Mouse (Mus musculus) midbrain, embryonic 14.5 days (tissue): Measurements from ENCODE around the gene Hsp90ab1. TPM values are rescaled to one million over a fixed set of nuclear protein-coding genes. Genes with fewer than 3 reads are reported as not detected.

Experiments used
- ATAC-seq: fragments of 200-750 bp; cut with Nextera tagmentation; 2 replicates; pipeline ENCODE4 v1.8.0; 2017; ENCODE audit warnings: moderate number of reproducible peaks, moderate library complexity; ENCODE audit not compliant: low FRiP score, low TSS enrichment
- DNase-seq: peaks from one replicate; pipeline ENCODE4 v3.0.0-alpha.2; 2015
- H3K27ac ChIP-seq: fragments of 300-500 bp; sonication (generic); replicated peaks from 2 replicates; pipeline ENCODE4 v1.5.1; 2014; ENCODE audit warnings: mild to moderate bottlenecking, low read depth, low read length, moderate library complexity
- H3K27me3 ChIP-seq: fragments of 300-500 bp; sonication (generic); 2 replicates; pipeline ENCODE4 v1.6.1; 2014; ENCODE audit warnings: low read length, control low read depth, mixed read lengths; ENCODE audit not compliant: control insufficient read depth, insufficient read depth
- H3K36me3 ChIP-seq: fragments of 300-500 bp; sonication (generic); 2 replicates; pipeline ENCODE4 v1.6.1; 2014; ENCODE audit warnings: low read length, control low read depth; ENCODE audit not compliant: control insufficient read depth, insufficient read depth
- H3K4me1 ChIP-seq: fragments of 300-500 bp; sonication (generic); 2 replicates; pipeline ENCODE4 v1.6.1; 2014; ENCODE audit warnings: mild to moderate bottlenecking, antibody characterized with exemption, low read length, control low read depth; ENCODE audit not compliant: control insufficient read depth, insufficient read depth
- H3K4me2 ChIP-seq: fragments of 300-500 bp; sonication (generic); 2 replicates; pipeline ENCODE4 v1.6.1; 2014; ENCODE audit warnings: mild to moderate bottlenecking, low read length, moderate library complexity
- H3K4me3 ChIP-seq: fragments of 300-500 bp; sonication (generic); replicated peaks from 2 replicates; pipeline ENCODE4 v1.5.1; 2014; ENCODE audit warnings: low read depth, low read length
- H3K9ac ChIP-seq: fragments of 300-500 bp; sonication (generic); replicated peaks from 2 replicates; pipeline ENCODE4 v1.6.1; 2014; ENCODE audit warnings: mild to moderate bottlenecking, low read length, moderate library complexity
- H3K9me3 ChIP-seq: fragments of 300-500 bp; sonication (generic); 2 replicates; pipeline ENCODE4 v1.6.1; 2016; ENCODE audit warnings: low read length, control low read depth, mixed read lengths; ENCODE audit not compliant: control insufficient read depth
- whole genome bisulfite sequencing: fragments of 180-500 bp; shearing (Covaris S2); extraction: QIAGEN DNeasy Blood & Tissue Kit; methylation state at CpG from one replicate; pipeline ENCODE4 v1.1.7; 2014; 5-methylcytosine and 5-hydroxymethylcytosine counted together
- polyA plus RNA-seq: library from polyadenylated mRNA; unstranded; fragments of >200 nt; fragmentation: Nextera tagmentation; extraction: Ambion mirVana; gene quantifications from 2 replicates; pipeline ENCODE4 v1.2.1, GENCODE M21; 2014

Gene Hsp90ab1
- polyA plus RNA-seq, 1 experiment from 2014 or later = 1,388 TPM

DNA sequence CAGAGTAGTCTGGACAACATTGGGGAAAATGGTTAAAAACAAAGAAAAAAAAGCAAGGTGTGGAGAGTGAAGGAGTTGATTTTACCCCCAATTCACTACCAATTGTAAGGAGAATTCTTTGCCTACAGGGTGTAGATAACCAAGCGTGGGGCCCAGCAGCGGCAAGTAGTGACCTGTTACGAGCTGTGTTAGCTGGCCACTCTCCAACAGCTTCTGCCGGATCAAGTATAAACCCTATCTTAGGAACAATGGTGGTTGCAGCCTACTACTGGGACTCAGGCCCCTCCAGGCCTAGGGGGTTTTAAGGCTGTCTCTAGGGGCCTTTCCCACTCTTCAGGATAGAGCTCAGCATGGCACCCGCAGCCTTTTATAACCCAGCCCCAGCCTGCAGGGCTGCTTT is 5.2 kb upstream of the Hsp90ab1 start:
- H3K27me3 ChIP-seq = no peaks in the 10 kb centered on the region
- ATAC-seq (no peak), DNase-seq (no peak)
- no peaks in the 10 kb centered on the region for H3K36me3 ChIP-seq
- no peaks in the 10 kb centered on the region for H3K9me3 ChIP-seq
- no peak overlapping the region for H3K27ac ChIP-seq
- WGBS = 61% methylated on average over 5 of the region's 5 CpGs
- no peak overlapping the region for H3K4me3 ChIP-seq
- H3K9ac ChIP-seq = no peak overlapping the region
- H3K4me1 ChIP-seq = peaks cover 8% of the 10 kb centered on the region; the same call in 1 of the 2 replicates
- H3K4me2 ChIP-seq = no peak overlapping the region

DNA sequence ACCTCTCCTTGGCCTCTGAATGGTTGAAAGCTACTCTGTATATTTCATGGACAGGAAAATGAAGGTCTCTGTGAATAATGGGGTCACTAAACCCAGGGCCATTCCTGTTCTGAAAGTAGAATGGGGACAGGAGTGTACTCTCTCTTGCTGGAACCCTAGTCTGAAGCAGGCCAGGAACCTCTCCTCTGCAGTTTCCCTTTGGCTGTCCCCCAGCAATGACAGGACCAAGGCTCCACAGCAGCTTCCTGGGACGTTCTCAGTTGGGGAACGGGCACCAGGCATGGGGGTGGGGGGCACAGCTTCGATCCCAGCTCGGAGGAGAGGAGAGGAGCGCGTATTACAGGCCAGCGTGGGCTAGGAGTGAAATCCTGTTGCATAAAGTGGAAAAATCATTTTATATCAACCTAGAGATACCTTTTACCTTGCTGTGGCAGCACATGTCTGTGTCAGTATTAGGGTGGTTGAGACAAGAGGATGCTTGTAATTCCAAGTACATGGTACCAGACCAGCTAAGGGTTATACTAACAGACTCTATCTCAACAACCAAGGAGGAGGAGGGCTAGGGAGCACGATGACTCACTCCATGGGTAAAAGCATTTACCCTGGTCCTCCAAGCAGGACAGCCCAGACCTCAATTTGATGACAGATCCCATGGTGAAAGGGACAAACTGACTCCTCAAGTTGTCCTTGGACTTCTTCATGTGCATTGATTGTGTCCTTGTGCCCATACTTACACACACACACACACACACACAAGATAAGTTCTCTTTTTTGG is 2.2 kb upstream of the Hsp90ab1 start:
- no peak for DNase-seq
- H3K4me2 ChIP-seq = peak overlapping the region; percentile 90
- peak overlapping the region; percentile 98; the same call in 1 of the 2 replicates for H3K9ac ChIP-seq
- H3K36me3 ChIP-seq = peaks cover 13% of the 10 kb centered on the region
- ATAC-seq = no peak
- no peak overlapping the region for H3K4me3 ChIP-seq
- peak overlapping the region; percentile 99 for H3K27ac ChIP-seq
- no peaks in the 10 kb centered on the region for H3K9me3 ChIP-seq
- H3K27me3 ChIP-seq = no peaks in the 10 kb centered on the region
- H3K4me1 ChIP-seq = peaks cover 13% of the 10 kb centered on the region; the same call in 1 of the 2 replicates
- 92% methylated on average over 8 of the region's 8 CpGs for WGBS

- peaks cover 13% of the 10 kb centered on the region; the same call in 1 of the 2 replicates for H3K4me1 ChIP-seq
- H3K27me3 ChIP-seq = no peaks in the 10 kb centered on the region
- WGBS = 2% methylated on average over 17 of the region's 17 CpGs
- H3K4me2 ChIP-seq = peak overlapping the region; percentile 90
- H3K9ac ChIP-seq = peak overlapping the region; percentile 98
- peak overlapping the region; percentile 100 for H3K4me3 ChIP-seq
- H3K27ac ChIP-seq = peak overlapping the region; percentile 99
- H3K9me3 ChIP-seq = no peaks in the 10 kb centered on the region
- H3K36me3 ChIP-seq = peaks cover 23% of the 10 kb centered on the region
- DNase-seq (peak; percentile 80), ATAC-seq (peak; percentile 48)
Observed at GRCm38 (mm10) chr17:45574129-45574761, 1.2 kb upstream of the Hsp90ab1 start.

DNA sequence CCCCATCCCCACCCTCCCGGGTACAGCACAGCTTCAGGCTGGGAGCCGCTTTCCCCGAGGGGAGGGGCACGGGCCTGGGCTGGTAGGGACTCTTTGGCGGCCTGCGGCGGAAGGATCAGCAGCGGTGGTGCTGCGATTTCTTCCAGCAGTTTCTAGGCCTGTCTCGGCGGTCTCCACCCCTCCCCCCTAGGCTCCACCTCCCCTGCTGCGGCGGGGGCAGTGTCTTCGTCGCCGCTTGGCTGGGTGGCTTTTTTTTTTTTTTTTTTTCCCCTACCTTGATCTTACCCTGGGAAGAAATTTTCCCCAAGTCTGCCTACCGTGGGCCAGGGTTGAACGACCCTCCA is 681 bp upstream of the Hsp90ab1 start:
- peak overlapping the region; percentile 99 for H3K27ac ChIP-seq
- H3K9ac ChIP-seq = peak overlapping the region; percentile 98
- no peaks in the 10 kb centered on the region for H3K27me3 ChIP-seq
- peaks cover 13% of the 10 kb centered on the region; the same call in 1 of the 2 replicates for H3K4me1 ChIP-seq
- no peaks in the 10 kb centered on the region for H3K9me3 ChIP-seq
- ATAC-seq = peak; percentile 64
- 0% methylated on average over 18 of the region's 18 CpGs for WGBS
- H3K36me3 ChIP-seq = peaks cover 28% of the 10 kb centered on the region
- peak overlapping the region; percentile 100 for H3K4me3 ChIP-seq
- DNase-seq = peak; percentile 97
- peak overlapping the region; percentile 90 for H3K4me2 ChIP-seq

DNA sequence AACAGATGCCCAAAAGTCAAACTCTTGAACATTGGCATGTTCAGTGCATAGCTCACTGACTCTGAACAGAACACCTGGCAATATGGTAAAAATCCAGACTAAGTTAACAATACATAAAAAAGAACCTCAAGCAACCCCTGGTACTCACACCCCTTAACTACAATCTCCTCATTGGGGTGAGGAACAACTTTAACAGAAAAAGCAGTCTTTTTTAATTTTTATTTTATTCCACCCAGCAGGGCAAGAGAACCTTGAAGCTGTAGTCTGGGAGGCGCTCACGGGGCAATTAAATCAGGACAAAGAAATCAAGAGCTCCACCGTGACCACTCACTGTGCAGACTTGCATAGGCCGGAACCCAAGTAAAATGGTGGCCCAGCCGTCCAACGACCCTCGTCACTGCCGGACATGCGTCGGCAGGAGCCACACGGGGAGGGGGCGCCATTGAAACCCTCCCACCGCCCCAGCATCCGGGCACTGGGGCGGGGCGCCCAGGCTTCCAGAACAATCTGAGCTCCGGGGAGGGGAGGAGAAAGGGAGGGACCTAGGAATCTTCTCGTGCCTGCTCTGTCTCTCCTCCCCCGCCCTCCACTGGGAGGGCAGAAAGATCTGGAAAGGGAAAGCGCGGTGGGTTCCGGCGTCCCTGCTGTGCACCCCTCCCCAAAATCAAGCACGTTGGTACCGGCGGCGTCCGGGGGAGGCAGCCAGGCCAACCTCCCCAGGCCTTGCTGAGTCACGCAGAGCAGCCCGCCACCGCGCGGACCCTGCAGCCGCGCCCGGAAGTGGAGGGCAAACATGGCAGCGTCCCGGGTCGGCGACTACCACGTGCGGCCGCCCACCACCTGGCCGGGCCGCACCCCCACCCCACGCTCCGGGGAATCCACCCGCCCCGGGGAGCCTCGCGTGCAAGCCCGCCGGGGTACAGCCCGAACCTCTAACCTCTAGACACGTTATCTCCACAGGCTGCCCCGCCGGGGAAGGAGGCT is 676 bp downstream of the Hsp90ab1 start:
- under 1% methylated on average over 56 of the region's 57 CpGs for whole genome bisulfite sequencing

DNA sequence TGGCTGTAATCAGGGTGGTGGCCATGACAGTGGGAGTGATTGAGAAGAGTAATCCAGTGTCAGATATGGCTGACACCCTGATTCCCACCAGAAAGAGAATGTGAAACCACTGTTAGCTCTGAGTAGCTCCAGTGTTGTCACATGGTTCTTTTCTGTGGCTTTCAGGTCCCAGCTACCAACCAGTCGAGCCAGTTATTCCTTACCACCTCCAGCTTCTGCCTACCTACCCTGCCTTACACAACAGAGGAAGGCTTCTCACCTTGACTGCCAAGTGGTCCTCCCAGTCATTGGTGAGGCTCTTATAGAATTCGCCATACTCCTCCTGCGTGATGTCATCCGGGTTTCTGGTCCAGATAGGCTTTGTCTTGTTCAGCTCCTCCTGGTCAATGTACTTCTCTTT is 3.1 kb downstream of the Hsp90ab1 start:
- Histone ChIP-seq H3K4me1 (peaks cover 15% of the 10 kb centered on the region), H3K9me3 (no peaks in the 10 kb centered on the region), H3K27me3 (no peaks in the 10 kb centered on the region), H3K4me3 (no peak overlapping the region), H3K4me2 (no peak overlapping the region), H3K36me3 (peaks cover 59% of the 10 kb centered on the region), H3K27ac (no peak overlapping the region), H3K9ac (no peak overlapping the region)
- ATAC-seq (no peak), DNase-seq (no peak)
- 81% methylated on average over 4 of the region's 4 CpGs for WGBS

More for the DNA sequence above, 676 bp downstream of the Hsp90ab1 start:
- DNase-seq (peak; percentile 89), ATAC-seq (peak; percentile 60)
- Histone ChIP-seq H3K9me3 (no peaks in the 10 kb centered on the region), H3K4me3 (peak overlapping the region; percentile 100), H3K27ac (peak overlapping the region; percentile 99), H3K27me3 (no peaks in the 10 kb centered on the region), H3K36me3 (peaks cover 42% of the 10 kb centered on the region), H3K4me1 (peaks cover 13% of the 10 kb centered on the region; the same call in 1 of the 2 replicates), H3K4me2 (peak overlapping the region; percentile 90), H3K9ac (peak overlapping the region; percentile 98)

- H3K9ac ChIP-seq = no peak overlapping the region
- ATAC-seq (no peak), DNase-seq (no peak)
- no peak overlapping the region for H3K4me2 ChIP-seq
- WGBS = 88% methylated on average over 12 of the region's 12 CpGs
- no peak overlapping the region for H3K27ac ChIP-seq
- H3K9me3 ChIP-seq = no peaks in the 10 kb centered on the region
- peaks cover 59% of the 10 kb centered on the region for H3K36me3 ChIP-seq
- H3K4me1 ChIP-seq = peaks cover 13% of the 10 kb centered on the region
- no peaks in the 10 kb centered on the region for H3K27me3 ChIP-seq
- no peak overlapping the region for H3K4me3 ChIP-seq
Observed at GRCm38 (mm10) chr17:45568990-45569389, 4.1 kb downstream of the Hsp90ab1 start.

DNA sequence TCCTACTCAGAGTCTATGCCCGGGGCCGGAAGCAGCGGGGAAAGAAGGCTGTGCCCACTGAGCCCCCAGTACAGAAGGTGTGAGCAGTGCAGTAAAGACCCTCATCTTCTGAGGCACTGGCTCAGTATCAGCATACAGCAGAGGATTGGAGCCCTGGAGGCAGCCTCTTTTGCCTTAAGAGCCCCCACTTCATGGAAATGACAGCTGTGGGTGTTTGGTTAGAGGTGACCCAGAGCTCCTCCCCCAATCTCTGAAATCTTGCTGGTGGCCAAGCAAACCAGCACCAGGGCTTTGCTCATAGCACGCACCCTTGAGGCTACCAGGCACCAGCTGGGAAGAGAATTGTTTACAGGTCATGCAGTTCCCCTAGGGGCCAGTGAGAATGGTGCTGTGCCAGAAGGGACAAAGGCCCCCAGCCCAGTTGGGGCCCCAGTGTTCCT is 5.9 kb downstream of the Hsp90ab1 start:
- Histone ChIP-seq H3K4me1 (peaks cover 13% of the 10 kb centered on the region), H3K36me3 (peaks cover 59% of the 10 kb centered on the region), H3K9ac (no peak overlapping the region), H3K27me3 (no peaks in the 10 kb centered on the region), H3K4me2 (no peak overlapping the region), H3K4me3 (no peak overlapping the region), H3K9me3 (no peaks in the 10 kb centered on the region), H3K27ac (no peak overlapping the region)
- ATAC-seq (no peak), DNase-seq (no peak)
- 35% methylated on average over 4 of the region's 4 CpGs for WGBS
